Mouse (Mus musculus): ENCODE results near the gene Lect2. TPM values are rescaled to one million over a fixed set of nuclear protein-coding genes. Genes with fewer than 3 reads are reported as not detected.

The Lect2 gene
- not detected in 2 replicates for polyA plus RNA-seq (2012; rRNA removed)

GRCm38 (mm10) chr13:56548401-56548800 is at the start of gene Lect2:
TSS of gene Lect2 (minus strand) at chr13:56548502.
- no peaks in the 10 kb centered on the region for H3K27me3 ChIP-seq (ENCODE audit: control insufficient read depth, insufficient read depth, low read length)
- no peak within 1 kb of the TSS for H3K4me3 ChIP-seq (ENCODE audit: control insufficient read depth, low read depth, low read length)
- no peak for TF ChIP-seq CTCF (IDR thresholded peaks at IDR 0.05; ENCODE audit: control insufficient read depth, insufficient read depth, insufficient replicate concordance, low read depth, low read length)
- no peak for TF ChIP-seq POLR2A (IDR thresholded peaks at IDR 0.05; ENCODE audit: control insufficient read depth, low read depth, low read length)
- H3K4me1 ChIP-seq (ENCODE audit: control insufficient read depth, insufficient read depth, low read length), result no peaks in the 10 kb centered on the region
- no peak within 1 kb of the TSS for H3K27ac ChIP-seq (ENCODE audit: control insufficient read depth, insufficient read depth, low read depth, low read length)
- H3K36me3 ChIP-seq (ENCODE audit: control insufficient read depth, insufficient read depth, low read length), result no peaks in the 10 kb centered on the region

- H3K4me3 ChIP-seq (ENCODE audit: control insufficient read depth, low read depth, low read length), result peak overlapping the region; percentile 44
- H3K36me3 ChIP-seq (ENCODE audit: control insufficient read depth, insufficient read depth, low read length), result no peaks in the 10 kb centered on the region
- TF ChIP-seq POLR2A (IDR thresholded peaks at IDR 0.05; ENCODE audit: control insufficient read depth, low read depth, low read length) (no peak), CTCF (IDR thresholded peaks at IDR 0.05; ENCODE audit: control insufficient read depth, insufficient read depth, insufficient replicate concordance, low read depth, low read length) (no peak)
- H3K4me1 ChIP-seq (ENCODE audit: control insufficient read depth, insufficient read depth, low read length), result no peaks in the 10 kb centered on the region; the same call in 1 of the 2 replicates
- no peak overlapping the region for H3K27ac ChIP-seq (ENCODE audit: control insufficient read depth, insufficient read depth, low read depth, low read length)
- no peaks in the 10 kb centered on the region for H3K27me3 ChIP-seq (ENCODE audit: control insufficient read depth, insufficient read depth, low read length)
These were observed 49.0 kb upstream of the Lect2 start for GRCm38 (mm10) chr13:56597296-56597695.

GRCm38 (mm10) chr13:56595246-56595645 is 46.9 kb upstream of the Lect2 start:
- H3K27me3 ChIP-seq (ENCODE audit: control insufficient read depth, insufficient read depth, low read length), result no peaks in the 10 kb centered on the region
- H3K36me3 ChIP-seq (ENCODE audit: control insufficient read depth, insufficient read depth, low read length), result no peaks in the 10 kb centered on the region
- H3K4me1 ChIP-seq (ENCODE audit: control insufficient read depth, insufficient read depth, low read length), result peaks cover 2% of the 10 kb centered on the region; the same call in 1 of the 2 replicates
- H3K4me3 ChIP-seq (ENCODE audit: control insufficient read depth, low read depth, low read length), result no peak overlapping the region
- TF ChIP-seq POLR2A (IDR thresholded peaks at IDR 0.05; ENCODE audit: control insufficient read depth, low read depth, low read length), result no peak
- TF ChIP-seq CTCF (IDR thresholded peaks at IDR 0.05; ENCODE audit: control insufficient read depth, insufficient read depth, insufficient replicate concordance, low read depth, low read length), result no peak
- H3K27ac ChIP-seq (ENCODE audit: control insufficient read depth, insufficient read depth, low read depth, low read length), result no peak overlapping the region

GRCm38 (mm10) chr13:56593961-56594391 is 45.7 kb upstream of the Lect2 start:
- Histone ChIP-seq H3K36me3 (ENCODE audit: control insufficient read depth, insufficient read depth, low read length) (no peaks in the 10 kb centered on the region), H3K4me1 (ENCODE audit: control insufficient read depth, insufficient read depth, low read length) (peaks cover 2% of the 10 kb centered on the region; the same call in 1 of the 2 replicates), H3K4me3 (ENCODE audit: control insufficient read depth, low read depth, low read length) (no peak overlapping the region), H3K27me3 (ENCODE audit: control insufficient read depth, insufficient read depth, low read length) (no peaks in the 10 kb centered on the region), H3K27ac (ENCODE audit: control insufficient read depth, insufficient read depth, low read depth, low read length) (no peak overlapping the region)
- TF ChIP-seq POLR2A (IDR thresholded peaks at IDR 0.05; ENCODE audit: control insufficient read depth, low read depth, low read length), result no peak
- no peak for TF ChIP-seq CTCF (IDR thresholded peaks at IDR 0.05; ENCODE audit: control insufficient read depth, insufficient read depth, insufficient replicate concordance, low read depth, low read length)

- Histone ChIP-seq H3K36me3 (ENCODE audit: control insufficient read depth, insufficient read depth, low read length) (no peaks in the 10 kb centered on the region), H3K27ac (ENCODE audit: control insufficient read depth, insufficient read depth, low read depth, low read length) (no peak overlapping the region), H3K4me1 (ENCODE audit: control insufficient read depth, insufficient read depth, low read length) (peaks cover 2% of the 10 kb centered on the region; the same call in 1 of the 2 replicates), H3K27me3 (ENCODE audit: control insufficient read depth, insufficient read depth, low read length) (no peaks in the 10 kb centered on the region), H3K4me3 (ENCODE audit: control insufficient read depth, low read depth, low read length) (no peak overlapping the region)
- TF ChIP-seq CTCF (IDR thresholded peaks at IDR 0.05; ENCODE audit: control insufficient read depth, insufficient read depth, insufficient replicate concordance, low read depth, low read length), result no peak
These were observed 44.9 kb upstream of the Lect2 start for GRCm38 (mm10) chr13:56593196-56593595.

- no peaks in the 10 kb centered on the region for H3K36me3 ChIP-seq (ENCODE audit: control insufficient read depth, insufficient read depth, low read length)
- H3K27ac ChIP-seq (ENCODE audit: control insufficient read depth, insufficient read depth, low read depth, low read length), result no peak overlapping the region
- H3K4me1 ChIP-seq (ENCODE audit: control insufficient read depth, insufficient read depth, low read length), result peaks cover 2% of the 10 kb centered on the region; the same call in 1 of the 2 replicates
- TF ChIP-seq CTCF (IDR thresholded peaks at IDR 0.05; ENCODE audit: control insufficient read depth, insufficient read depth, insufficient replicate concordance, low read depth, low read length) (no peak), POLR2A (IDR thresholded peaks at IDR 0.05; ENCODE audit: control insufficient read depth, low read depth, low read length) (no peak)
- no peaks in the 10 kb centered on the region for H3K27me3 ChIP-seq (ENCODE audit: control insufficient read depth, insufficient read depth, low read length)
- H3K4me3 ChIP-seq (ENCODE audit: control insufficient read depth, low read depth, low read length), result no peak overlapping the region
These were observed 43.6 kb upstream of the Lect2 start for GRCm38 (mm10) chr13:56591939-56592338.

GRCm38 (mm10) chr13:56591191-56591590 is 42.9 kb upstream of the Lect2 start:
- TF ChIP-seq POLR2A (IDR thresholded peaks at IDR 0.05; ENCODE audit: control insufficient read depth, low read depth, low read length) (no peak), CTCF (IDR thresholded peaks at IDR 0.05; ENCODE audit: control insufficient read depth, insufficient read depth, insufficient replicate concordance, low read depth, low read length) (no peak)
- Histone ChIP-seq H3K27ac (ENCODE audit: control insufficient read depth, insufficient read depth, low read depth, low read length) (no peak overlapping the region), H3K4me1 (ENCODE audit: control insufficient read depth, insufficient read depth, low read length) (peaks cover 2% of the 10 kb centered on the region; the same call in 1 of the 2 replicates)

GRCm38 (mm10) chr13:56590202-56590601 is 41.9 kb upstream of the Lect2 start:
- no peak overlapping the region; the same call in 1 of the 2 replicates for H3K27ac ChIP-seq (ENCODE audit: control insufficient read depth, insufficient read depth, low read depth, low read length)

More at GRCm38 (mm10) chr13:56591191-56591590, 42.9 kb upstream of the Lect2 start:
- Histone ChIP-seq H3K36me3 (ENCODE audit: control insufficient read depth, insufficient read depth, low read length) (no peaks in the 10 kb centered on the region), H3K27me3 (ENCODE audit: control insufficient read depth, insufficient read depth, low read length) (no peaks in the 10 kb centered on the region), H3K4me3 (ENCODE audit: control insufficient read depth, low read depth, low read length) (no peak overlapping the region)

More at GRCm38 (mm10) chr13:56590202-56590601, 41.9 kb upstream of the Lect2 start:
- Histone ChIP-seq H3K27me3 (ENCODE audit: control insufficient read depth, insufficient read depth, low read length) (no peaks in the 10 kb centered on the region), H3K4me1 (ENCODE audit: control insufficient read depth, insufficient read depth, low read length) (peaks cover 2% of the 10 kb centered on the region; the same call in 1 of the 2 replicates), H3K4me3 (ENCODE audit: control insufficient read depth, low read depth, low read length) (no peak overlapping the region), H3K36me3 (ENCODE audit: control insufficient read depth, insufficient read depth, low read length) (no peaks in the 10 kb centered on the region)
- TF ChIP-seq CTCF (IDR thresholded peaks at IDR 0.05; ENCODE audit: control insufficient read depth, insufficient read depth, insufficient replicate concordance, low read depth, low read length) (no peak), POLR2A (IDR thresholded peaks at IDR 0.05; ENCODE audit: control insufficient read depth, low read depth, low read length) (no peak)
